Mouse (Mus musculus): ENCODE measurements around the gene Slc12a7. TPM values are rescaled to one million over a fixed set of nuclear protein-coding genes. Genes with fewer than 3 reads are reported as not detected.

The Slc12a7 gene
- total and polyA plus RNA-seq, 2 experiments from 2014 or later = 4.9 to 14.8 TPM

DNA sequence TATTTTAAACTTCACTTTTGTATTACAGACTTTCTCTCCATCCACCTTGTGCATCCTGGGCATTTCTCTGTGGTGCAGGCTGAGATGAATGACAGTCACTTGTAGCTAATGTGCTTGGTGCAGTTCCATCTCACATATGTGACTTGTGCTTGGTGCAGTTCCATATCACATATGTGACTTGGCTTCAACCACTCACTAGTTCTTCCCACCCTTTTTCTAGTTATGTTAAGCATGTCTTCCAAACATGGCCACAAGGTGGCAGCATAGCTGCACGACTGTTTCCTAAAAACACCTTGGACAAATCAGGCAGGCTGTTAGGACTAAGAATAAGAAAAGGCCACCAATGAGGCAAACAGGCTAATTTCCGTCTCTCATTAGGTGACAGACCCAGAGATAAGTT, 14.7 kb upstream of the Slc12a7 start:
- no peak overlapping the region for H3K9ac ChIP-seq
- no peaks in the 10 kb centered on the region for H3K4me1 ChIP-seq (ENCODE audit: insufficient read depth)
- no peak overlapping the region for H3K4me2 ChIP-seq (ENCODE audit: low read depth)
- TF ChIP-seq CTCF (IDR thresholded peaks at IDR 0.05; ENCODE audit: low read depth) = peak; percentile 95
- no peak overlapping the region for H3K27ac ChIP-seq (ENCODE audit: low read depth, low read length)
- no peak overlapping the region for H3K4me3 ChIP-seq (ENCODE audit: low read depth, low read length)
- ATAC-seq (peak; percentile 88), DNase-seq (peak; percentile 93)
- no peaks in the 10 kb centered on the region for H3K36me3 ChIP-seq (ENCODE audit: insufficient read depth)
- no peaks in the 10 kb centered on the region for H3K9me3 ChIP-seq (ENCODE audit: low read length)
- 0% methylated on average over 2 of the region's 2 CpGs for WGBS
- H3K27me3 ChIP-seq (ENCODE audit: insufficient read depth, low read length) = no peaks in the 10 kb centered on the region

DNA sequence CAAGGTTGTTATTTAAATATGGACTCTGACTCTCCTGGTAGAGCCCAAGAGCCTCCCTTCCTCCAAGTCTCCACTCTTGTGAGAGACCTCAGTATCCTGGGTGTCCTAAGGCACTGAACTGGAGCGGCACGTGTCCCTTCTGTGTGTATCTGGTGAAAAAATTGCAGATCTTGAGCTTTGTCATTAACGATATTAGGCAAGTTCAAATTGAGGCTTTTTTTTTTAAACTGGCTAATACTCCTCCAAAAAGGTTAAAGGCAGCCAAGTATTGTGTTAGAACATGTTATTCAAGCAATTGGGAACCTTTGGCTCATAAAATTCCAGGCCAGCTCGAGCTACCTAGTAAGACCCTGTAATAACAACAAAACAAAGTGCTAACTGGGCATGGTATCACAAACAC, 12.7 kb upstream of the Slc12a7 start:
- Histone ChIP-seq H3K4me1 (ENCODE audit: insufficient read depth) (no peaks in the 10 kb centered on the region), H3K9me3 (ENCODE audit: low read length) (no peaks in the 10 kb centered on the region), H3K4me2 (ENCODE audit: low read depth) (no peak overlapping the region), H3K27me3 (ENCODE audit: insufficient read depth, low read length) (no peaks in the 10 kb centered on the region), H3K27ac (ENCODE audit: low read depth, low read length) (no peak overlapping the region), H3K9ac (no peak overlapping the region), H3K4me3 (ENCODE audit: low read depth, low read length) (no peak overlapping the region), H3K36me3 (ENCODE audit: insufficient read depth) (no peaks in the 10 kb centered on the region)
- no peak for TF ChIP-seq CTCF (IDR thresholded peaks at IDR 0.05; ENCODE audit: low read depth)
- ATAC-seq (no peak), DNase-seq (no peak)
- WGBS = 78% methylated on average over 4 of the region's 4 CpGs

DNA sequence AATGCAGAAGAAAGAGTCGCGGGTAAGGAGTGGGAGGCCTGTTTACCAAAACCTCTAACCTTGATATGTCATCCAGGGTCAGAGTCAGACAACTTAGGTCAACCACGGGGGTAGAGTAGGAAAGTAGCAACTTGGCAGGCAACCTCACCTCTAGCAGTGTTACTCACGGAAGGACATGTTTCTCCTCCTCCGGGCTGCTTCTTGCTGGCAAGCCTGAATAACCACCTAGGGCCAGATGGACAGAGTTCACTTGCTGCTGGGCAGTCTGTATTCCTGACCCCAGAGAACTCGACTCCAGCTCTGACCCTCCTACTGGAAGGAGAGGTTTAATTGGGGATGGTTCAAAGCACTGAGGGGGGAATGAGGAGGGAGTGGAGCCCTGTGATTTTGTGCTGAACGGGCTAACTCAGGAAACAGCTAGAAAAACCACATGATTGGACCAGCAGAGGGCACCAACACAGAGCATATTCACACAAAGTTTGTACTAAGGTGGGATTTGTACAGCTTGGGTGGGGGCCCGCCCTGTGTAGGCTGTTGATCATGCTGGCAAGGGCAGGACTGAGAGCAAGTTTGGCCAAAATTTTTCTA, 9.7 kb upstream of the Slc12a7 start:
- H3K27me3 ChIP-seq (ENCODE audit: insufficient read depth, low read length) = no peaks in the 10 kb centered on the region
- H3K9ac ChIP-seq = no peak overlapping the region
- peak; percentile 73 for TF ChIP-seq CTCF (IDR thresholded peaks at IDR 0.05; ENCODE audit: low read depth)
- H3K36me3 ChIP-seq (ENCODE audit: insufficient read depth) = no peaks in the 10 kb centered on the region
- H3K4me2 ChIP-seq (ENCODE audit: low read depth) = no peak overlapping the region
- DNase-seq (peak; percentile 26), ATAC-seq (peak; percentile 71)
- no peaks in the 10 kb centered on the region for H3K4me1 ChIP-seq (ENCODE audit: insufficient read depth)
- no peak overlapping the region for H3K4me3 ChIP-seq (ENCODE audit: low read depth, low read length)
- no peak overlapping the region for H3K27ac ChIP-seq (ENCODE audit: low read depth, low read length)
- H3K9me3 ChIP-seq (ENCODE audit: low read length) = no peaks in the 10 kb centered on the region
- WGBS = 40% methylated on average over 8 of the region's 8 CpGs

DNA sequence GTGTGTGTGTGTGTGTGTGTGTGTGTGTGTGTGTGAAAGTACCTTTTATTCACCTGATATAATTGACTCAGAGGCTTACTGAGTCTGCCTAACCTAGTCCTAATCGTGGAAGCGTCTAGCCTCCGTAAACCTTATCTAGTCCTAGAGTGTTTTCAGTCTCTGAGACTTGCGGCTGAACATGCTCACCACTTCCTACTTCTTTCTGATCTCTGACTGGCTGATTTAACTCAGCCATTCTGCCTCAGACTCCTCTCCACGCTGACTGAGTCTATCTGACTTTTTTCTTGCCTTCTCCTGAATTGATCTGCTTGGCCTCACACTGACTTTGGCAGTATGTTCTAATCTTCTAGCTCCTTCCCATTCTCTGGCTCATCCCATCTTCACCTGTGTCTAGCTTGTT, 7.6 kb upstream of the Slc12a7 start:
- H3K4me3 ChIP-seq (ENCODE audit: low read depth, low read length) = no peak overlapping the region
- H3K36me3 ChIP-seq (ENCODE audit: insufficient read depth) = no peaks in the 10 kb centered on the region
- H3K4me1 ChIP-seq (ENCODE audit: insufficient read depth) = no peaks in the 10 kb centered on the region
- H3K4me2 ChIP-seq (ENCODE audit: low read depth) = no peak overlapping the region
- no peaks in the 10 kb centered on the region for H3K27me3 ChIP-seq (ENCODE audit: insufficient read depth, low read length)
- ATAC-seq (no peak), DNase-seq (no peak)
- no peak for TF ChIP-seq CTCF (IDR thresholded peaks at IDR 0.05; ENCODE audit: low read depth)
- no peak overlapping the region for H3K9ac ChIP-seq
- WGBS = 88% methylated on average over 5 of the region's 5 CpGs
- H3K27ac ChIP-seq (ENCODE audit: low read depth, low read length) = no peak overlapping the region
- no peaks in the 10 kb centered on the region for H3K9me3 ChIP-seq (ENCODE audit: low read length)

DNA sequence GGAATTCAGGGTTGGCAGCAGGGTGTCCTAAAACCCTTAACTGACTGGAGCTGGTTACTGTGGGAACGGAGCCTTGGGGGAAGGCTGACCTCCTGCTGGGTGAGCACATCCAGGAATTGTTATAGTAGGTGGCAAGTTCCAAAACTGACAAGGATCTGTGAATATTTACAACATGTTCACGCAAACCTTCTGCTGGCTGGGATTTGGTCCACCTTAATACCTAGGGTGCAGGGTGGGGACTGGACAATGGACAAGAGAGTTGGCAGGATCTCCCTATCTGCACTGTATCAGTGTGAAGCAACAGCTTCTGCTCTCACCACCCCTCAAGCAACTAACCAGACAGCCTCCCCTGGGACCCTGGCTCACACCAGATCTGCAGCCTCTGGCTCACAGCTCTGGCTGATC, 5.3 kb upstream of the Slc12a7 start:
- no peak overlapping the region for H3K4me2 ChIP-seq (ENCODE audit: low read depth)
- no peak overlapping the region for H3K9ac ChIP-seq
- H3K9me3 ChIP-seq (ENCODE audit: low read length) = no peaks in the 10 kb centered on the region
- H3K27me3 ChIP-seq (ENCODE audit: insufficient read depth, low read length) = peaks cover 5% of the 10 kb centered on the region; the same call in 1 of the 2 replicates
- no peaks in the 10 kb centered on the region for H3K4me1 ChIP-seq (ENCODE audit: insufficient read depth)
- ATAC-seq = no peak; the same call in 1 of the 2 replicates
- H3K27ac ChIP-seq (ENCODE audit: low read depth, low read length) = no peak overlapping the region
- 5% methylated on average over 2 of the region's 2 CpGs for WGBS
- no peak for TF ChIP-seq CTCF (IDR thresholded peaks at IDR 0.05; ENCODE audit: low read depth)
- no peak for DNase-seq
- no peak overlapping the region for H3K4me3 ChIP-seq (ENCODE audit: low read depth, low read length)
- H3K36me3 ChIP-seq (ENCODE audit: insufficient read depth) = no peaks in the 10 kb centered on the region

DNA sequence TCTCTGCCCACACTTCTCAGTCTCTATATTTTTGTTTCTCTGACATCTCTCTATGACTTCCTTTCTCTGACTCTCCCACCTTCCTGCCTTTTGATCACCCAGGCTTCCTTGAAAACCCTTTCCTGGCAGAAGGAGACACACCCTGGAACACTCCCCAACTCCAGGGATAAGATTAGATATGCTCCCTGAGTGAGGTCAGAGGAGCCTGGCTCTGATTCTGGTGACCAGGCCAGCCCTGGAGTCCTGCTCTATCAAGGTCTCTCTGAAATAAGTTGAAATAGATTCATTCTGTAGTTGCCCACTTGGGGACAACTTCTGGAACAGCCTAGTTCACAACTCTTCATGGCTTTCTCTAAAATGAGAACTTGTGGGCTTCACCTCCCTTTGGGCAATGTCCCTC, 4.3 kb upstream of the Slc12a7 start:
- Histone ChIP-seq H3K9me3 (ENCODE audit: low read length) (no peaks in the 10 kb centered on the region), H3K36me3 (ENCODE audit: insufficient read depth) (no peaks in the 10 kb centered on the region), H3K4me2 (ENCODE audit: low read depth) (no peak overlapping the region), H3K27ac (ENCODE audit: low read depth, low read length) (no peak overlapping the region), H3K9ac (no peak overlapping the region), H3K27me3 (ENCODE audit: insufficient read depth, low read length) (peaks cover 7% of the 10 kb centered on the region; the same call in 1 of the 2 replicates), H3K4me3 (ENCODE audit: low read depth, low read length) (no peak overlapping the region), H3K4me1 (ENCODE audit: insufficient read depth) (no peaks in the 10 kb centered on the region)
- no peak for ATAC-seq
- DNase-seq = no peak
- no peak for TF ChIP-seq CTCF (IDR thresholded peaks at IDR 0.05; ENCODE audit: low read depth)

DNA sequence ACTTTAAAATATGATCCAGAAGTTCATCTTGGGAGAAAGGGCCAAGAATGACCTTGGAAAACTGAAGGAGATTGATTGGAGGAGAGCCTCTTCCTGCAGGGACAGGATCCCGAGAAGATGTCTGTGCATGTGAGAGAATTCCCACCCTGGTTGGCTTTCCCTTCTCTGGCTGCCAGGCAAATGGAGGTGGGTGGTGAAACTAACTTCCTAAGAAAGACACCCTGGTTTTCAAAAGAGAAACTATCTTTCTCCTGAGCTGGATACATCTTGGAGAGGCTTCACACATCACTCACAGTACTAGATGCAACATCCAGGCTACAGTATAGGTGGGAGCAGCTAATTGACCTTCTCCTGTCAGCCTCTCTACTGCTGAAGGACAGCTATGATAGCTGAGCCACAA, 2.0 kb upstream of the Slc12a7 start:
- Histone ChIP-seq H3K9me3 (ENCODE audit: low read length) (no peaks in the 10 kb centered on the region), H3K4me1 (ENCODE audit: insufficient read depth) (no peaks in the 10 kb centered on the region), H3K27ac (ENCODE audit: low read depth, low read length) (no peak overlapping the region), H3K36me3 (ENCODE audit: insufficient read depth) (no peaks in the 10 kb centered on the region), H3K4me2 (ENCODE audit: low read depth) (no peak overlapping the region), H3K27me3 (ENCODE audit: insufficient read depth, low read length) (peaks cover 7% of the 10 kb centered on the region; the same call in 1 of the 2 replicates), H3K4me3 (ENCODE audit: low read depth, low read length) (no peak overlapping the region), H3K9ac (no peak overlapping the region)
- ATAC-seq (no peak), DNase-seq (no peak)
- no peak for TF ChIP-seq CTCF (IDR thresholded peaks at IDR 0.05; ENCODE audit: low read depth)
- 97% methylated on average over 1 of the region's 1 CpGs for WGBS

Measured in forebrain, postnatal 0 days (tissue).